Mouse (Mus musculus): ENCODE measurements around the gene Tspan15.

GRCm38 (mm10) chr10:62194043-62194442 lies 37.0 kb downstream of the Tspan15 start:
- TF ChIP-seq CTCF (conservative IDR thresholded peaks at IDR 0.05; ENCODE audit: insufficient read depth, insufficient read length, low read depth, low read length) (no peak), POLR2A (IDR thresholded peaks at IDR 0.05; ENCODE audit: low read depth, low read length) (no peak)

Measured in kidney, adult 2 months (tissue).